Mouse (Mus musculus): ENCODE measurements around the gene Asic5. TPM values are rescaled to one million over a fixed set of nuclear protein-coding genes. Genes with fewer than 3 reads are reported as not detected.

Asic5 gene
- polyA plus RNA-seq (2012; fragmentation: generic; extraction: Trizol), result not detected

- TF ChIP-seq POLR2AphosphoS2 (IDR thresholded peaks at IDR 0.05; ENCODE audit: insufficient read length, low read depth) (no peak), MAX (IDR thresholded peaks at IDR 0.05; ENCODE audit: low read depth) (no peak), REST (IDR thresholded peaks at IDR 0.05; ENCODE audit: insufficient read depth, insufficient read length) (no peak), TCF3 (IDR thresholded peaks at IDR 0.05; ENCODE audit: insufficient read length, low read depth) (no peak), TCF12 (IDR thresholded peaks at IDR 0.05; ENCODE audit: insufficient read depth, poor library complexity, severe bottlenecking) (no peak), USF1 (IDR thresholded peaks at IDR 0.05; ENCODE audit: low read depth) (no peak), E2F4 (IDR thresholded peaks at IDR 0.05; ENCODE audit: insufficient read depth) (no peak), SRF (IDR thresholded peaks at IDR 0.05; ENCODE audit: control insufficient read depth, insufficient read length, low read depth) (no peak), MYOD1 (IDR thresholded peaks at IDR 0.05; ENCODE audit: control insufficient read depth in 1 of 3, insufficient read length in 2 of 3, low read depth in 2 of 3) (no peak)
- Histone ChIP-seq H3K4me3 (no peak within 1 kb of the TSS), H3K36me3 (ENCODE audit: control insufficient read depth, insufficient read depth) (no peaks in the 10 kb centered on the region), H3ac (ENCODE audit: control insufficient read depth, insufficient read length) (no peak within 1 kb of the TSS), H3K4me2 (ENCODE audit: low read depth) (no peak within 1 kb of the TSS), H3K27me3 (ENCODE audit: control insufficient read depth, insufficient read depth, insufficient read length) (no peaks in the 10 kb centered on the region), H3K79me2 (ENCODE audit: control insufficient read depth, insufficient read depth) (no peaks in the 10 kb centered on the region)
Observed at GRCm38 (mm10) chr3:81981990-81982389, at the start of gene Asic5. Asic5 (plus strand) TSS chr3:81982290.

- H3K36me3 ChIP-seq (ENCODE audit: control insufficient read depth, insufficient read depth), result no peaks in the 10 kb centered on the region
- H3K79me2 ChIP-seq (ENCODE audit: control insufficient read depth, insufficient read depth), result no peaks in the 10 kb centered on the region
- no peaks in the 10 kb centered on the region for H3K27me3 ChIP-seq (ENCODE audit: control insufficient read depth, insufficient read depth, insufficient read length)
- TF ChIP-seq REST (IDR thresholded peaks at IDR 0.05; ENCODE audit: insufficient read depth, insufficient read length), result no peak
- TF ChIP-seq TCF3 (IDR thresholded peaks at IDR 0.05; ENCODE audit: insufficient read length, low read depth), result no peak
- no peak for TF ChIP-seq POLR2A (IDR thresholded peaks at IDR 0.05; ENCODE audit: insufficient read length, low read depth)
- no peak for TF ChIP-seq POLR2AphosphoS2 (IDR thresholded peaks at IDR 0.05; ENCODE audit: insufficient read length, low read depth)
- no peak for TF ChIP-seq MYOD1 (IDR thresholded peaks at IDR 0.05; ENCODE audit: control insufficient read depth in 1 of 3, insufficient read length in 2 of 3, low read depth in 2 of 3)
- TF ChIP-seq SRF (IDR thresholded peaks at IDR 0.05; ENCODE audit: control insufficient read depth, insufficient read length, low read depth), result no peak
- TF ChIP-seq USF1 (IDR thresholded peaks at IDR 0.05; ENCODE audit: low read depth), result no peak
- TF ChIP-seq TCF12 (IDR thresholded peaks at IDR 0.05; ENCODE audit: insufficient read depth, poor library complexity, severe bottlenecking), result no peak
- no peak for TF ChIP-seq CEBPB (IDR thresholded peaks at IDR 0.05; ENCODE audit: insufficient read depth, poor library complexity, severe bottlenecking)
- no peak for TF ChIP-seq MYOG (IDR thresholded peaks at IDR 0.05; ENCODE audit: control insufficient read depth in 1 of 3, insufficient read depth in 1 of 3, insufficient read length in 2 of 3, low read depth in 2 of 3)
- no peak for TF ChIP-seq E2F4 (IDR thresholded peaks at IDR 0.05; ENCODE audit: insufficient read depth)
- TF ChIP-seq MAX (IDR thresholded peaks at IDR 0.05; ENCODE audit: low read depth), result no peak
- no peak overlapping the region for H3ac ChIP-seq (ENCODE audit: control insufficient read depth, insufficient read length)
- peak overlapping the region; percentile 40 for H3K4me3 ChIP-seq
- peak overlapping the region; percentile 63 for H3K4me2 ChIP-seq (ENCODE audit: low read depth)
Observed at GRCm38 (mm10) chr3:81933348-81933747, 48.7 kb upstream of the Asic5 start.

- H3K36me3 ChIP-seq (ENCODE audit: control insufficient read depth, insufficient read depth), result no peaks in the 10 kb centered on the region
- H3K27me3 ChIP-seq (ENCODE audit: control insufficient read depth, insufficient read depth, insufficient read length), result no peaks in the 10 kb centered on the region
- H3K4me2 ChIP-seq (ENCODE audit: low read depth), result no peak overlapping the region
- no peak overlapping the region for H3ac ChIP-seq (ENCODE audit: control insufficient read depth, insufficient read length)
- no peaks in the 10 kb centered on the region for H3K79me2 ChIP-seq (ENCODE audit: control insufficient read depth, insufficient read depth)
- H3K4me3 ChIP-seq, result no peak overlapping the region
- TF ChIP-seq POLR2AphosphoS2 (IDR thresholded peaks at IDR 0.05; ENCODE audit: insufficient read length, low read depth), result no peak
- TF ChIP-seq CEBPB (IDR thresholded peaks at IDR 0.05; ENCODE audit: insufficient read depth, poor library complexity, severe bottlenecking), result no peak
- TF ChIP-seq TCF3 (IDR thresholded peaks at IDR 0.05; ENCODE audit: insufficient read length, low read depth), result no peak
Observed at GRCm38 (mm10) chr3:81938924-81939323, 43.2 kb upstream of the Asic5 start.

GRCm38 (mm10) chr3:81942341-81942740, 39.7 kb upstream of the Asic5 start:
- H3ac ChIP-seq (ENCODE audit: control insufficient read depth, insufficient read length), result no peak overlapping the region
- H3K4me2 ChIP-seq (ENCODE audit: low read depth), result no peak overlapping the region
- no peaks in the 10 kb centered on the region for H3K27me3 ChIP-seq (ENCODE audit: control insufficient read depth, insufficient read depth, insufficient read length)
- H3K79me2 ChIP-seq (ENCODE audit: control insufficient read depth, insufficient read depth), result no peaks in the 10 kb centered on the region
- H3K36me3 ChIP-seq (ENCODE audit: control insufficient read depth, insufficient read depth), result no peaks in the 10 kb centered on the region
- TF ChIP-seq SRF (IDR thresholded peaks at IDR 0.05; ENCODE audit: control insufficient read depth, insufficient read length, low read depth) (no peak), REST (IDR thresholded peaks at IDR 0.05; ENCODE audit: insufficient read depth, insufficient read length) (no peak), MYOD1 (IDR thresholded peaks at IDR 0.05; ENCODE audit: control insufficient read depth in 1 of 3, insufficient read length in 2 of 3, low read depth in 2 of 3) (no peak), MAX (IDR thresholded peaks at IDR 0.05; ENCODE audit: low read depth) (no peak), MYOG (IDR thresholded peaks at IDR 0.05; ENCODE audit: control insufficient read depth in 1 of 3, insufficient read depth in 1 of 3, insufficient read length in 2 of 3, low read depth in 2 of 3) (no peak), USF1 (IDR thresholded peaks at IDR 0.05; ENCODE audit: low read depth) (no peak), POLR2AphosphoS2 (IDR thresholded peaks at IDR 0.05; ENCODE audit: insufficient read length, low read depth) (no peak), POLR2A (IDR thresholded peaks at IDR 0.05; ENCODE audit: insufficient read length, low read depth) (no peak), E2F4 (IDR thresholded peaks at IDR 0.05; ENCODE audit: insufficient read depth) (no peak), CEBPB (IDR thresholded peaks at IDR 0.05; ENCODE audit: insufficient read depth, poor library complexity, severe bottlenecking) (no peak), TCF12 (IDR thresholded peaks at IDR 0.05; ENCODE audit: insufficient read depth, poor library complexity, severe bottlenecking) (no peak), TCF3 (IDR thresholded peaks at IDR 0.05; ENCODE audit: insufficient read length, low read depth) (no peak)
- no peak overlapping the region for H3K4me3 ChIP-seq

GRCm38 (mm10) chr3:81943097-81943496, 39.0 kb upstream of the Asic5 start:
- H3ac ChIP-seq (ENCODE audit: control insufficient read depth, insufficient read length), result no peak overlapping the region
- H3K27me3 ChIP-seq (ENCODE audit: control insufficient read depth, insufficient read depth, insufficient read length), result no peaks in the 10 kb centered on the region
- no peaks in the 10 kb centered on the region for H3K79me2 ChIP-seq (ENCODE audit: control insufficient read depth, insufficient read depth)
- no peak overlapping the region for H3K4me3 ChIP-seq
- TF ChIP-seq MYOD1 (IDR thresholded peaks at IDR 0.05; ENCODE audit: control insufficient read depth in 1 of 3, insufficient read length in 2 of 3, low read depth in 2 of 3) (no peak), USF1 (IDR thresholded peaks at IDR 0.05; ENCODE audit: low read depth) (no peak), POLR2A (IDR thresholded peaks at IDR 0.05; ENCODE audit: insufficient read length, low read depth) (no peak), MYOG (IDR thresholded peaks at IDR 0.05; ENCODE audit: control insufficient read depth in 1 of 3, insufficient read depth in 1 of 3, insufficient read length in 2 of 3, low read depth in 2 of 3) (no peak), TCF12 (IDR thresholded peaks at IDR 0.05; ENCODE audit: insufficient read depth, poor library complexity, severe bottlenecking) (no peak), REST (IDR thresholded peaks at IDR 0.05; ENCODE audit: insufficient read depth, insufficient read length) (no peak), SRF (IDR thresholded peaks at IDR 0.05; ENCODE audit: control insufficient read depth, insufficient read length, low read depth) (no peak), MAX (IDR thresholded peaks at IDR 0.05; ENCODE audit: low read depth) (no peak), TCF3 (IDR thresholded peaks at IDR 0.05; ENCODE audit: insufficient read length, low read depth) (no peak), CEBPB (IDR thresholded peaks at IDR 0.05; ENCODE audit: insufficient read depth, poor library complexity, severe bottlenecking) (no peak)
- H3K4me2 ChIP-seq (ENCODE audit: low read depth), result no peak overlapping the region
- H3K36me3 ChIP-seq (ENCODE audit: control insufficient read depth, insufficient read depth), result no peaks in the 10 kb centered on the region
